12 mouse cellular contexts compared by ENCODE assay signal in genomic region chr2:36013010-36013409, GRCm38 (mm10). TPM values are rescaled to one million over a fixed set of nuclear protein-coding genes. Genes with fewer than 3 reads are reported as not detected.
DNase-seq lines count a peak whose midpoint lies in the region; ATAC-seq lines count a peak whose summit lies in the region.
"Had no signal": no experiment of that assay in that cellular context is flagged by ENCODE, and none has a peak within 500 bp of the region (broad histone marks: within the 10 kb centered on the region; RNA-seq: fewer than 3 reads in every experiment).

No protein-coding gene starts in this region.

- peaks cover 17% of the 10 kb centered on the region for H3K4me1 ChIP-seq in forebrain, embryonic 15.5 days
- H3K4me1 ChIP-seq in forebrain, embryonic 12.5 days, result peaks cover 12% of the 10 kb centered on the region; the same call in 1 of the 2 replicates
- peaks cover 7% of the 10 kb centered on the region for H3K4me1 ChIP-seq in lung, embryonic 16.5 days (replicated peaks; ENCODE audit: control insufficient read depth, insufficient read depth, low read length)

- H3K36me3 ChIP-seq in forebrain, embryonic 15.5 days, result no peaks in the 10 kb centered on the region
- no peaks in the 10 kb centered on the region for H3K36me3 ChIP-seq in forebrain, embryonic 12.5 days (replicated peaks)
- H3K36me3 ChIP-seq in lung, embryonic 16.5 days (ENCODE audit: control insufficient read depth, insufficient read depth, low read length), result no peaks in the 10 kb centered on the region

- H3K27ac ChIP-seq in forebrain, embryonic 15.5 days (replicated peaks), result 0 out of 2 replicates have a peak overlapping the region, but pooled peaks have one; percentile 86
- H3K27ac ChIP-seq in forebrain, embryonic 12.5 days, result no peak overlapping the region
- no peak overlapping the region for H3K27ac ChIP-seq in lung, embryonic 16.5 days (ENCODE audit: low read length)

- no peak overlapping the region for H3K9ac ChIP-seq in forebrain, embryonic 15.5 days (replicated peaks)
- no peak overlapping the region for H3K9ac ChIP-seq in forebrain, embryonic 12.5 days
- no peak overlapping the region for H3K9ac ChIP-seq in lung, embryonic 16.5 days (ENCODE audit: low read length)

- no peak overlapping the region for H3K4me2 ChIP-seq in forebrain, embryonic 15.5 days (replicated peaks)
- no peak overlapping the region for H3K4me2 ChIP-seq in forebrain, embryonic 12.5 days
- H3K4me2 ChIP-seq in lung, embryonic 16.5 days (ENCODE audit: low read depth, low read length), result no peak overlapping the region

- no peak for ATAC-seq in forebrain, embryonic 15.5 days (replicated peaks)
- no peak for ATAC-seq in forebrain, embryonic 12.5 days (ENCODE audit: low FRiP score)
- ATAC-seq in lung, embryonic 16.5 days (ENCODE audit: low read depth), result peak; percentile 70

- no peak overlapping the region for H3K4me3 ChIP-seq in forebrain, embryonic 15.5 days
- no peak overlapping the region for H3K4me3 ChIP-seq in forebrain, embryonic 12.5 days (replicated peaks)
- no peak overlapping the region for H3K4me3 ChIP-seq in lung, embryonic 16.5 days (ENCODE audit: low read length)

- H3K9me3 ChIP-seq in forebrain, embryonic 15.5 days, result no peaks in the 10 kb centered on the region
- no peaks in the 10 kb centered on the region for H3K9me3 ChIP-seq in forebrain, embryonic 12.5 days
- H3K9me3 ChIP-seq in lung, embryonic 16.5 days (ENCODE audit: control insufficient read depth, low read length), result no peaks in the 10 kb centered on the region

- DNase-seq in adrenal gland, postnatal 25 days, result peak; percentile 46
- peak; percentile 54 for DNase-seq in kidney, adult 18-20 months
- DNase-seq in cerebellum, adult 9-11 months, result no peak
- DNase-seq in ovary, postnatal 10 days (ENCODE audit: low spot score), result no peak
- no peak for DNase-seq in spleen, postnatal 36 days (ENCODE audit: low spot score in 2 of 2)

- peaks cover 11% of the 10 kb centered on the region; the same call in 1 of the 2 replicates for H3K27me3 ChIP-seq in forebrain, embryonic 15.5 days
- H3K27me3 ChIP-seq in forebrain, embryonic 12.5 days, result peaks cover 32% of the 10 kb centered on the region
- peaks cover 6% of the 10 kb centered on the region for H3K27me3 ChIP-seq in lung, embryonic 16.5 days (ENCODE audit: control insufficient read depth, insufficient read depth, low read depth, low read length)

- WGBS in forebrain, embryonic 15.5 days, result 76% methylated on average over 12 of the region's 12 CpGs
- 71% methylated on average over 12 of the region's 12 CpGs for WGBS in forebrain, embryonic 12.5 days
- WGBS in lung, embryonic 16.5 days, result 41% methylated on average over 12 of the region's 12 CpGs

RNA-seq across cellular contexts. Expression of gene Ttll11, which starts 33.3 kb away (rescaled TPM):
- polyA plus RNA-seq in forebrain, embryonic 15.5 days (2015; fragmentation: Nextera tagmentation; extraction: Ambion mirVana), result 2.7 and 3.0 TPM in 2 replicates
- polyA plus RNA-seq in forebrain, embryonic 12.5 days (2016; fragmentation: Nextera tagmentation; extraction: Ambion mirVana), result 2.9 and 3.8 TPM in 2 replicates
- total RNA-seq in adrenal gland, postnatal 25 days (2021), result 11.6 and 30.4 TPM in 2 replicates
- polyA plus RNA-seq in lung, embryonic 16.5 days (2015; fragmentation: Nextera tagmentation; extraction: Ambion mirVana), result 0.55 and 0.60 TPM in 2 replicates
- total RNA-seq: hematopoietic stem cell, adult 5-6 weeks; monocyte, adult 5-6 weeks had no signal

RNA-seq across cellular contexts. Expression of gene Ndufa8, which starts 36.2 kb away (rescaled TPM):
- polyA plus RNA-seq in forebrain, embryonic 15.5 days (2015; fragmentation: Nextera tagmentation; extraction: Ambion mirVana), result 259 and 263 TPM in 2 replicates
- polyA plus RNA-seq in forebrain, embryonic 12.5 days (2016; fragmentation: Nextera tagmentation; extraction: Ambion mirVana), result 161 and 169 TPM in 2 replicates
- total RNA-seq in adrenal gland, postnatal 25 days (2021), result 178 and 189 TPM in 2 replicates
- polyA plus RNA-seq in lung, embryonic 16.5 days (2015; fragmentation: Nextera tagmentation; extraction: Ambion mirVana), result 239 and 249 TPM in 2 replicates

RNA-seq across cellular contexts. Expression of gene Morn5, which starts 36.2 kb away (rescaled TPM):
- polyA plus RNA-seq in forebrain, embryonic 15.5 days (2015; fragmentation: Nextera tagmentation; extraction: Ambion mirVana), result 1.7 and 2.5 TPM in 2 replicates
- 0.69 and 1.3 TPM in 2 replicates for polyA plus RNA-seq in forebrain, embryonic 12.5 days (2016; fragmentation: Nextera tagmentation; extraction: Ambion mirVana)
- not detected in 2 replicates for total RNA-seq in adrenal gland, postnatal 25 days (2021)
- polyA plus RNA-seq in lung, embryonic 16.5 days (2015; fragmentation: Nextera tagmentation; extraction: Ambion mirVana), result 9.6 and 11.1 TPM in 2 replicates
- total RNA-seq: common myeloid progenitor, adult 5-6 weeks; hematopoietic stem cell, adult 5-6 weeks; liver, adult 2 months; monocyte, adult 5-6 weeks had no signal
- polyA plus RNA-seq: liver, adult 2 months had no signal

Comparison
In these comparisons a context has a peak if more than half of its experiments do, and no peak if none do; other contexts are left out.
1. DNase-seq: peak in adrenal gland, postnatal 25 days (single experiment) and kidney, adult 18-20 months (single experiment); none in cerebellum, adult 9-11 months (single experiment), ovary, postnatal 10 days (single experiment) and spleen, postnatal 36 days (0 of 2).